Mouse (Mus musculus): ENCODE data around the gene Pax4. TPM values are rescaled to one million over a fixed set of nuclear protein-coding genes. Genes with fewer than 3 reads are reported as not detected.

The Pax4 gene
- polyA plus RNA-seq, 1 experiment from 2014 or later: not detected

GRCm38 (mm10) chr6:28430795-28431537 is 18.2 kb downstream of the Pax4 start:
- no peaks in the 10 kb centered on the region for H3K9me3 ChIP-seq (replicated peaks)
- H3K27me3 ChIP-seq (replicated peaks): no peaks in the 10 kb centered on the region
- peaks cover 3% of the 10 kb centered on the region; the same call in 1 of the 2 replicates for H3K4me1 ChIP-seq
- H3K27ac ChIP-seq (replicated peaks): no peak overlapping the region
- H3K36me3 ChIP-seq: peaks cover 9% of the 10 kb centered on the region
- H3K9ac ChIP-seq (replicated peaks): no peak overlapping the region
- no peak overlapping the region for H3K4me2 ChIP-seq
- WGBS: 85% methylated on average over 10 of the region's 10 CpGs
- H3K4me3 ChIP-seq (replicated peaks): no peak overlapping the region
- no peak for ATAC-seq (ENCODE audit: low FRiP score)

GRCm38 (mm10) chr6:28429870-28430269 is 19.3 kb downstream of the Pax4 start:
- Histone ChIP-seq H3K36me3 (peaks cover 14% of the 10 kb centered on the region), H3K4me3 (replicated peaks) (no peak overlapping the region), H3K4me1 (peaks cover 13% of the 10 kb centered on the region), H3K9me3 (replicated peaks) (no peaks in the 10 kb centered on the region), H3K4me2 (no peak overlapping the region), H3K27ac (replicated peaks) (no peak overlapping the region), H3K9ac (replicated peaks) (no peak overlapping the region), H3K27me3 (replicated peaks) (no peaks in the 10 kb centered on the region)
- WGBS: 87% methylated on average over 11 of the region's 11 CpGs
- ATAC-seq (ENCODE audit: low FRiP score): no peak

GRCm38 (mm10) chr6:28428290-28428689 is 20.9 kb downstream of the Pax4 start, which contains the start of gene Gcc1:
Gene Gcc1, minus strand, starts transcription at chr6:28428390.
- Histone ChIP-seq H3K27ac (replicated peaks) (no peak within 1 kb of the TSS), H3K4me3 (replicated peaks) (no peak within 1 kb of the TSS), H3K4me2 (no peak within 1 kb of the TSS), H3K9ac (replicated peaks) (no peak within 1 kb of the TSS), H3K27me3 (replicated peaks) (no peaks in the 10 kb centered on the region), H3K4me1 (peaks cover 22% of the 10 kb centered on the region), H3K36me3 (peaks cover 14% of the 10 kb centered on the region), H3K9me3 (replicated peaks) (no peaks in the 10 kb centered on the region)
- 92% methylated on average over 3 of the region's 3 CpGs for WGBS
- no peak for ATAC-seq (ENCODE audit: low FRiP score)

GRCm38 (mm10) chr6:28427096-28427839 is 21.9 kb downstream of the Pax4 start, which contains the start of gene Fscn3:
Gene Fscn3, plus strand, starts transcription at chr6:28427789.
- Histone ChIP-seq H3K27me3 (replicated peaks) (no peaks in the 10 kb centered on the region), H3K36me3 (peaks cover 14% of the 10 kb centered on the region), H3K4me2 (no peak within 1 kb of the TSS), H3K9ac (replicated peaks) (no peak within 1 kb of the TSS), H3K9me3 (replicated peaks) (no peaks in the 10 kb centered on the region), H3K4me1 (peaks cover 28% of the 10 kb centered on the region), H3K4me3 (replicated peaks) (no peak within 1 kb of the TSS), H3K27ac (replicated peaks) (no peak within 1 kb of the TSS)
- WGBS: 78% methylated on average over 3 of the region's 3 CpGs
- ATAC-seq (ENCODE audit: low FRiP score): no peak

- no peak overlapping the region for H3K9ac ChIP-seq (replicated peaks)
- H3K4me3 ChIP-seq (replicated peaks): peak overlapping the region; percentile 86; the same call in 1 of the 2 replicates
- no peaks in the 10 kb centered on the region for H3K27me3 ChIP-seq (replicated peaks)
- no peak for ATAC-seq (ENCODE audit: low FRiP score)
- no peaks in the 10 kb centered on the region for H3K9me3 ChIP-seq (replicated peaks)
- no peak overlapping the region for H3K27ac ChIP-seq (replicated peaks)
- H3K4me2 ChIP-seq: peak overlapping the region; percentile 68
- WGBS: 94% methylated on average over 6 of the region's 6 CpGs
- peaks cover 44% of the 10 kb centered on the region for H3K4me1 ChIP-seq
- H3K36me3 ChIP-seq: peaks cover 14% of the 10 kb centered on the region
Observed at GRCm38 (mm10) chr6:28425019-28425418, 24.1 kb downstream of the Pax4 start.

- Histone ChIP-seq H3K9me3 (replicated peaks) (no peaks in the 10 kb centered on the region), H3K27me3 (replicated peaks) (no peaks in the 10 kb centered on the region), H3K36me3 (peaks cover 15% of the 10 kb centered on the region), H3K9ac (replicated peaks) (peak overlapping the region; percentile 99), H3K4me2 (peak overlapping the region; percentile 68), H3K4me3 (replicated peaks) (peak overlapping the region; percentile 86), H3K27ac (replicated peaks) (peak overlapping the region; percentile 82), H3K4me1 (peaks cover 54% of the 10 kb centered on the region)
- peak; percentile 56 for ATAC-seq (ENCODE audit: low FRiP score)
- 12% methylated on average over 41 of the region's 46 CpGs for whole genome bisulfite sequencing
Observed at GRCm38 (mm10) chr6:28423767-28424695, 25.1 kb downstream of the Pax4 start.

- peak within 1 kb of the TSS; percentile 68 for H3K4me2 ChIP-seq
- H3K4me1 ChIP-seq: peaks cover 61% of the 10 kb centered on the region
- under 1% methylated on average over 31 of the region's 42 CpGs for WGBS
- H3K9ac ChIP-seq (replicated peaks): peak within 1 kb of the TSS; percentile 99
- H3K27me3 ChIP-seq (replicated peaks): no peaks in the 10 kb centered on the region
- H3K9me3 ChIP-seq (replicated peaks): no peaks in the 10 kb centered on the region
- H3K27ac ChIP-seq (replicated peaks): peak within 1 kb of the TSS; percentile 82
- peak; percentile 80 for ATAC-seq (ENCODE audit: low FRiP score)
- peaks cover 22% of the 10 kb centered on the region for H3K36me3 ChIP-seq
- H3K4me3 ChIP-seq (replicated peaks): peak within 1 kb of the TSS; percentile 86
Observed at GRCm38 (mm10) chr6:28423313-28423712, 25.8 kb downstream of the Pax4 start, which contains the start of gene Arf5. Gene Arf5, plus strand, starts transcription at chr6:28423560.

GRCm38 (mm10) chr6:28422651-28423290 is 26.4 kb downstream of the Pax4 start:
- peak overlapping the region; percentile 82 for H3K27ac ChIP-seq (replicated peaks)
- ATAC-seq (ENCODE audit: low FRiP score): peak; percentile 2
- no peak overlapping the region for H3K9ac ChIP-seq (replicated peaks)
- peak overlapping the region; percentile 68 for H3K4me2 ChIP-seq
- peaks cover 28% of the 10 kb centered on the region for H3K36me3 ChIP-seq
- no peaks in the 10 kb centered on the region for H3K9me3 ChIP-seq (replicated peaks)
- WGBS: 72% methylated on average over 15 of the region's 15 CpGs
- no peaks in the 10 kb centered on the region for H3K27me3 ChIP-seq (replicated peaks)
- H3K4me1 ChIP-seq: peaks cover 66% of the 10 kb centered on the region
- peak overlapping the region; percentile 86 for H3K4me3 ChIP-seq (replicated peaks)

- WGBS: under 1% methylated on average over 27 of the region's 27 CpGs
- Histone ChIP-seq H3K27ac (replicated peaks) (peak overlapping the region; percentile 14), H3K4me3 (replicated peaks) (peak overlapping the region; percentile 51), H3K4me2 (peak overlapping the region; percentile 89), H3K4me1 (peaks cover 77% of the 10 kb centered on the region), H3K9ac (replicated peaks) (peak overlapping the region; percentile 47), H3K27me3 (replicated peaks) (no peaks in the 10 kb centered on the region), H3K9me3 (replicated peaks) (no peaks in the 10 kb centered on the region), H3K36me3 (peaks cover 36% of the 10 kb centered on the region)
- peak; percentile 89 for ATAC-seq (ENCODE audit: low FRiP score)
Observed at GRCm38 (mm10) chr6:28421469-28422000, 27.6 kb downstream of the Pax4 start.

GRCm38 (mm10) chr6:28420865-28421264 is 28.3 kb downstream of the Pax4 start:
- Histone ChIP-seq H3K4me3 (replicated peaks) (peak overlapping the region; percentile 51), H3K9ac (replicated peaks) (peak overlapping the region; percentile 47), H3K27me3 (replicated peaks) (no peaks in the 10 kb centered on the region), H3K27ac (replicated peaks) (no peak overlapping the region), H3K9me3 (replicated peaks) (no peaks in the 10 kb centered on the region), H3K4me1 (peaks cover 73% of the 10 kb centered on the region), H3K4me2 (peak overlapping the region; percentile 89), H3K36me3 (peaks cover 30% of the 10 kb centered on the region)
- ATAC-seq (ENCODE audit: low FRiP score): no peak
- 31% methylated on average over 13 of the region's 13 CpGs for WGBS

All from neural tube, embryonic 15.5 days (tissue).